Mouse (Mus musculus) stomach, postnatal 0 days (tissue): ENCODE data around the gene Vmn1r116. TPM values are rescaled to one million over a fixed set of nuclear protein-coding genes. Genes with fewer than 3 reads are reported as not detected.
"Not testable (repeated sequence)": the region's sequence is repeated elsewhere in the genome, so short reads cannot be mapped to it uniquely, and the experiment has no call there.

Experiments used
- ATAC-seq: fragments of 200-750 bp; cut with Nextera tagmentation; 2 replicates; pipeline ENCODE4 v1.8.0; 2017; ENCODE audit not compliant: low FRiP score, low TSS enrichment
- DNase-seq: peaks from one replicate; pipeline ENCODE4 v3.0.0-alpha.2; 2016; ENCODE audit warnings: low spot score
- H3K27ac ChIP-seq: fragments of 300-500 bp; sonication (generic); replicated peaks from 2 replicates; pipeline ENCODE4 v1.5.1; 2014; ENCODE audit warnings: mild to moderate bottlenecking, control low read depth
- H3K27me3 ChIP-seq: fragments of 300-500 bp; sonication (generic); 2 replicates; pipeline ENCODE4 v1.6.1; 2014; ENCODE audit warnings: low read length; ENCODE audit not compliant: control insufficient read depth, insufficient read depth
- H3K36me3 ChIP-seq: fragments of 300-500 bp; sonication (generic); 2 replicates; pipeline ENCODE4 v1.6.1; 2014; ENCODE audit warnings: low read length, mixed read lengths; ENCODE audit not compliant: control insufficient read depth, insufficient read depth
- H3K4me1 ChIP-seq: fragments of 300-500 bp; sonication (generic); replicated peaks from 2 replicates; pipeline ENCODE4 v1.6.1; 2014; ENCODE audit warnings: antibody characterized with exemption; ENCODE audit not compliant: control insufficient read depth, insufficient read depth
- H3K4me2 ChIP-seq: fragments of 300-500 bp; sonication (generic); replicated peaks from 2 replicates; pipeline ENCODE4 v1.6.1; 2014; ENCODE audit warnings: low read depth, mild to moderate bottlenecking, control low read depth, moderate library complexity
- H3K4me3 ChIP-seq: fragments of 300-500 bp; sonication (generic); 2 replicates; pipeline ENCODE4 v1.5.1; 2014; ENCODE audit warnings: low read depth, low read length, control low read depth
- H3K9ac ChIP-seq: fragments of 300-500 bp; sonication (generic); 2 replicates; pipeline ENCODE4 v1.6.1; 2014; ENCODE audit warnings: mild to moderate bottlenecking, low read length, control low read depth, mixed read lengths
- H3K9me3 ChIP-seq: fragments of 300-500 bp; sonication (generic); 2 replicates; pipeline ENCODE4 v1.6.1; 2016; ENCODE audit warnings: low read length; ENCODE audit not compliant: control insufficient read depth
- WGBS: fragments of 180-500 bp; shearing (Covaris S2); extraction: QIAGEN DNeasy Blood & Tissue Kit; methylation state at CpG from one replicate; pipeline ENCODE4 v1.1.7; 2014; 5-methylcytosine and 5-hydroxymethylcytosine counted together
- polyA plus RNA-seq: library from polyadenylated mRNA; unstranded; fragments of >200 nt; fragmentation: Nextera tagmentation; extraction: Ambion mirVana; gene quantifications from 2 replicates; pipeline ENCODE4 v1.2.1, GENCODE M21; 2015

Gene Vmn1r116
- polyA plus RNA-seq, result not detected in 2 replicates

- H3K4me1 ChIP-seq, H3K36me3 ChIP-seq, H3K4me3 ChIP-seq, H3K9ac ChIP-seq, H3K4me2 ChIP-seq, H3K9me3 ChIP-seq, H3K27ac ChIP-seq, H3K27me3 ChIP-seq, DNase-seq, ATAC-seq: not testable (repeated sequence)
- 62% methylated on average over 3 of the region's 3 CpGs for WGBS
Measured at GRCm38 (mm10) chr7:20871956-20872355, at the start of gene Vmn1r116. Gene Vmn1r116, plus strand, starts transcription at chr7:20872256.

- H3K4me2 ChIP-seq, H3K27me3 ChIP-seq, ATAC-seq, H3K9me3 ChIP-seq, DNase-seq, H3K36me3 ChIP-seq, H3K4me1 ChIP-seq, H3K27ac ChIP-seq, H3K9ac ChIP-seq, H3K4me3 ChIP-seq: not testable (repeated sequence)
- WGBS, result 87% methylated on average over 1 of the region's 3 CpGs
Measured at GRCm38 (mm10) chr7:20844885-20845284, 27.2 kb upstream of the Vmn1r116 start, which contains the start of gene Vmn1r115. Gene Vmn1r115, minus strand, starts transcription at chr7:20844985.

- DNase-seq, H3K9ac ChIP-seq, H3K27ac ChIP-seq, H3K36me3 ChIP-seq, H3K4me2 ChIP-seq, H3K4me1 ChIP-seq, H3K27me3 ChIP-seq, ATAC-seq, H3K9me3 ChIP-seq, H3K4me3 ChIP-seq: not testable (repeated sequence)
- no CpG with 5 or more reads among the region's 2 CpGs for WGBS
Measured at GRCm38 (mm10) chr7:20884021-20884420, 12.0 kb downstream of the Vmn1r116 start, which contains the start of gene Vmn1r117. Gene Vmn1r117, minus strand, starts transcription at chr7:20884121.

- no CpG with 5 or more reads among the region's 2 CpGs for WGBS
- DNase-seq, H3K36me3 ChIP-seq, H3K4me2 ChIP-seq, H3K9ac ChIP-seq, ATAC-seq, H3K27ac ChIP-seq, H3K9me3 ChIP-seq, H3K4me3 ChIP-seq, H3K27me3 ChIP-seq, H3K4me1 ChIP-seq: not testable (repeated sequence)
Measured at GRCm38 (mm10) chr7:20912247-20912646, 40.2 kb downstream of the Vmn1r116 start, which contains the start of gene Vmn1r118. Gene Vmn1r118, minus strand, starts transcription at chr7:20912347.

Other genes starting within 250 kb of the Vmn1r116 start
- gene Vmn1r107, start 203.3 kb upstream of the Vmn1r116 start, polyA plus RNA-seq, result not detected in 2 replicates
- gene Vmn1r111, start 169.0 kb upstream of the Vmn1r116 start, polyA plus RNA-seq, result not detected in 2 replicates
- not detected in 2 replicates for gene Gm10668, start 141.6 kb upstream of the Vmn1r116 start, polyA plus RNA-seq
- not detected in 2 replicates for gene Vmn1r112, start 101.1 kb upstream of the Vmn1r116 start, polyA plus RNA-seq
- gene Vmn1r113, start 85.0 kb upstream of the Vmn1r116 start, polyA plus RNA-seq, result not detected in 2 replicates
- not detected in 2 replicates for gene Vmn1r114, start 60.1 kb upstream of the Vmn1r116 start, polyA plus RNA-seq
- not detected in 2 replicates for gene Vmn1r115, start 27.3 kb upstream of the Vmn1r116 start, polyA plus RNA-seq
- gene Vmn1r117, start 11.9 kb downstream of the Vmn1r116 start, polyA plus RNA-seq, result not detected in 2 replicates
- gene Vmn1r118, start 40.1 kb downstream of the Vmn1r116 start, polyA plus RNA-seq, result not detected in 2 replicates
- gene Vmn1r119, start 140.2 kb downstream of the Vmn1r116 start, polyA plus RNA-seq, result not detected in 2 replicates
- gene Vmn1r120, start 181.5 kb downstream of the Vmn1r116 start, polyA plus RNA-seq, result not detected in 2 replicates
- not detected in 2 replicates for gene Vmn1r121, start 226.3 kb downstream of the Vmn1r116 start, polyA plus RNA-seq